Mouse (Mus musculus) adrenal gland, postnatal 4 days (tissue): ENCODE measurements around the gene Kctd13. TPM values are rescaled to one million over a fixed set of nuclear protein-coding genes. Genes with fewer than 3 reads are reported as not detected.
"Not testable (repeated sequence)": the region's sequence is repeated elsewhere in the genome, so short reads cannot be mapped to it uniquely, and the experiment has no call there.

Experiments used
- DNase-seq, 2 experiments: peaks; one replicate each; pipeline ENCODE4 v3.0.0; 2021 to 2022; ENCODE audit warnings: low spot score in 2 of 2, mixed read lengths in 2 of 2
- long read RNA-seq, 2 experiments: library from polyadenylated mRNA; stranded (forward); transcript quantifications; one replicate each; pipeline ENCODE4 v2.0.0; 2021
- total RNA-seq, 2 experiments: library from RNA; stranded (reverse); gene quantifications; 2 replicates each; pipeline ENCODE4 v1.2.3; 2021

Gene Kctd13
- 10 to 100 TPM; 27.3 to 28.5 TPM for total RNA-seq
- long read RNA-seq, experiment 1, transcript Kctd13-201 (6 exons, 1,676 nt), result major isoform, 24 of 29 reads
- long read RNA-seq, experiment 1, partial matches to known transcripts, result 3 of 29 reads
- long read RNA-seq, experiment 1, other reads (novel, unspliced or antisense), result 2 of 29 reads
- long read RNA-seq, experiment 2, transcript Kctd13-201 (6 exons, 1,676 nt), result major isoform, 63 of 74 reads
- long read RNA-seq, experiment 2, partial matches to known transcripts, result 5 of 74 reads
- long read RNA-seq, experiment 2, other reads (novel, unspliced or antisense), result 3 of 74 reads

DNA sequence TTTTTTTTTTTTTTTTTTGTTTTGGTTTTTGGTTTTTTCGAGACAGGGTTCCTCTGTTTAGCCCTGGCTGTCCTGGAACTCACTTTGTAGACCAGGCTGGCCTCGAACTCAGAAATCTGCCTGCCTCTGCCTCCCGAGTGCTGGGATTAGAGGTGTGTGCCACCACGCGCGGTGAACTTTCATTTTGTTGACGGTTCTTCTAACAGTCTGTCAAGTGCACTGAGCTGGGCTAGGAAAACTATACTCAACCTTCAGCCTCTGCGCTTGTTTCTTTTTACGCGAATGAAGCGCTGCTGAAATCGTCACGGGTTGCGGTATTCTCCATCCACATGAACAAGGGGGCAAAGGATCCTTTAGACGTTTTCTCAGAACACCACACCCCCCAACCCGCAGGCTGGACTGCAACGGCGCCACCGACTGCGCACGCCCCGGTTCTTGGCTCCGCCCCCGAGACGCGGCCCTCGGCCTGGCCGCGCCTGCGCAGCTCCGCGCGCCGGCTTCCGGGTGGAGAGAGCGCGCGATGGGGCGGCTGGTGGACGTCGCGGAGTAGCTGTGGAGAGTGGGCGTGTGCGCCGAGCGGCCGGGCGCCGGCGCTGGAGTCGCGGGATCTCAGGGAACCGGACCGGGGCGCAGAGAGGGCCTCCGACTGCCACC is at the start of gene Kctd13:
Gene Kctd13, plus strand, starts transcription at position 496 of the 654 bp plus-strand sequence.
- DNase-seq, result peak; percentile 83 to 90

DNA sequence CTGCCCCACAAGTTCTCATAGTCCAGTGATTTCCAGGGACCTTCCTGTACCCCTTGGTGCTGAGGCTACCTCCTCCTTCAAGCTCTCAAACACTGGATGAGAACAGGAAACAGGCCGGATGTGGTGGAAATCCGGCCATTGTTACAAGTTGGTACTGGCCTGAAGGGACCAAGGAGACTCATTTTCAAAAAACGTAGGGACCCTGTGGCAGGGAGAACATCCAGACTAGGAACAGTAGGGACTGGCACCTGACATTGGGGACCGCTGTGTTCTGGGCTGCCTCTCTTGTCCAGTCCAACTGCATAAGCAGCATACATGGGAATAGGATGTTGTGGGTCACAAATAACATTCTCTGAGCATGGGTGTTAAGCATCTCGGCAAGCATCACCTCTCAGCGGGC is 47.6 kb upstream of the Kctd13 start:
- DNase-seq, result no peak

DNA sequence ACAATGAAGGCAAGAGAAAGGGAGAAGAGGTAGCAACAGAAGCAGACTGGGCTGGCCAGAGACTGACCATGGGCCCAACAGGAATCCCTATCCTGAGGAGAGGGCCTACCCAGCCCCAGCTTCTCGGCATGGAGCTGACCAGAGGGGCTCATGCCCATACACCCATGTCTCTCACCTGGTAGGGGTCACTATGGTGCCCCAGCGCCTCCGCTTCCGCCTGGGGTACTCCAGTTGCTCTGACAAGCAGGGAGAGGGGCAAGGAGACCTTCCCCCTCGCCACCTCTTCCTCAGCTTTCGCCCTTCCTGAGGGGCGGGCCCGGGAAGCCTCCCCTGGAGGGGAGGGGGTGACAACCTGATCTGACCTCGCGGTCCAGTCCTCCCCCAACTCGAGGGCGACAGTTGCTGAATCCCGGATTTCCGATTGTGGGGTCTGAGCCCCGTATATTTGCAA is 44.9 kb upstream of the Kctd13 start:
- no peak for DNase-seq

DNA sequence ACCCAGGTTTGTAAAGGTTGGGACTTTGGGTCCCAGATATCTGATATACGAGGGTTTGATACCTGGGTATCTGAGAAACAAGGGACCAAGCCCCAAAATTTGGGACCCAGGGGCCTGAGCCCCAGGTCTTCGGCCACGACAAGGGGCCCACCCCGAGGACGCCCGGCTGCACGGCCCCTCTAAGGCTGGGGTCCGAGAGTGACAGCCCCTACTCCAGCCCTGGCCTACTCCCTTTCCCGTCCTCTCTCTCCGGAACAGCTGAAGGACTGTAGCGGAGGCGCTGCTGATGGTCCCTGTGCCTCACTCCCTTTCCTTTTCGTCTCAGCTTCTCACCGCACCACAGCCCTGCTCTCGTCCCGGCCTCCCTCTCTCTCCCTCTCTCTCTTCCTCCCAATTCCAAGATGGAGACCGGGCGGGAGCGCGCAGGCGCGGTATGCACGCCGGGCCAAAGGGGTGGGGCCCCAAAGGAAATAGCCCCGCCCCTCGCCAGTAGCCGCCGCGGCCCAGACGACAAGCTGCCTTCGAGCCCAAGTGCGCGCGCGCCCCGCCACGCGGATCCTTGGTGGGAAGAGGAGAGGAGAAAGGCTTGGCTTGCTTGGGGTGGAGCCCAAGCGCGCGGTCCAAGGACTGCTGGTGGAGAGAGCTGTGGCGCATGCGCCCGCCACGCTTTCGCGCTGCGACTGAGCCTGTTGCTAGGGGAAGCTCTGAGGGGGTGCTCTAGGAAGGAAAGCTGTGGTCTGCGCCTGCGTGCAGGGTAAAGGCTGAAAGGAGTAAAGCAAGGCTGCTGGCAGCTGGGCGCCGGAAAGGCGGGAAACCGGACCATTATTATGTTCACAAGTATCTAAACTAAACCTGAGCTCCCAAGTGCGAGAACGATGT is 44.2 kb upstream of the Kctd13 start, which contains the start of gene Taok2:
Gene Taok2, minus strand, starts transcription at position 418 of the 879 bp plus-strand sequence.
- DNase-seq, result peak; percentile 95 to 99

DNA sequence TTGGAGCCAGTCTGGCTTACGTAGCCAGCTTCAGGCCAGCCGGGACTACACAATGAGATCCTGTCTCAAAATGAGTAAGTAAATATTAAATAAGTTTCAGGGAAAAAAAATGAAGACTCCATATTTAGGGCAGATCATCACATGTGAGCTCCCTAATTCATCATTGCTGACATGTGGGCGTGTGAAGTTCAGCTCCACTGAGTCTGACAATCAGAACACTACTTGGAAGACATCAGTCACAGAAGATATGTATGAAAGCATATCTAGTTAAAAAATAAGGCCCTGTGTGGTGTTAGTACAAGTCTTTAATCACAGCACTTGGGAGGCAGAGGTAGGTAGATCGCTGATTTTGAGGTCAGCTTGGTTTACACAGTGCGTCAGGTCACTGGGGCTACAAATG is 41.4 kb upstream of the Kctd13 start:
- DNase-seq, result no peak

DNA sequence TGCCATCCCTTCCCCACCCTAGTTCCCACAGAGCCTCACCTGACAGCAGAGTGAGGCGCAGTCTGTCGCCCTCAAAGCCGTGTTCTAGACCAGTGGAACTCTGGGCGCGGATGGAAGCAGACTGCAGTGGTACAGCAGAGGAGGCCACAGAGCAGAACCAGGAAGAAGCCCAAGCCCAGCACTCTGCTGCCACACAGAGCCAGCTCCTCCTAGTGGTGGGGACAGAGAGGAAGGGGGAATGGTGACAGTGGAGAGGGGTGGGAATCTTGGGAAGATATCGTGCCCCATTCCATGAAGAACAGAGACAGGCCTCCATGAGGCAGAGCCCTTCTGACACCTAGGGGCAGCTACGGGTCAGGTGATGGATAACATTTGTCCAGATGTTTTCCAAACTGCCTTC is 39.8 kb upstream of the Kctd13 start:
- DNase-seq, result no peak

DNA sequence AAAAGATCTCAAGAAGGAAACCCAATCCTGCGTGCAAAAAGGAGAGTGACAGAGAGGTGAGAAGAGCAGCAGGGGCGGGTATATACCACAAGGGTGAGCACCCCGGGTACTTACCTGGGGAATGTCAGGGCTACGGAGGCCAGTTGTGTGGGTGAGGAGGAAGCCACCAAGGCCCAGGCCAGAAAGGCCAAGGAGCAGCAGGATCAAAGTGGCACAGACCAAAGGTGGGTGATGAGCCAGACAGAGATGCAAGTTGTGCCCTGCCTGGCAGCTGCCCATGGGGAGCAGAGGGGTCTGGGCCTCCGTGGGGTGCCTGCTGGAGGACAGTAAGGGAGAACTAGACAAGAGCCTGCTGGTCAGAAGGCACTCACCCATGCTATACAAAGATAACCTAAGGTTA is 31.8 kb upstream of the Kctd13 start:
- DNase-seq, result no peak

DNA sequence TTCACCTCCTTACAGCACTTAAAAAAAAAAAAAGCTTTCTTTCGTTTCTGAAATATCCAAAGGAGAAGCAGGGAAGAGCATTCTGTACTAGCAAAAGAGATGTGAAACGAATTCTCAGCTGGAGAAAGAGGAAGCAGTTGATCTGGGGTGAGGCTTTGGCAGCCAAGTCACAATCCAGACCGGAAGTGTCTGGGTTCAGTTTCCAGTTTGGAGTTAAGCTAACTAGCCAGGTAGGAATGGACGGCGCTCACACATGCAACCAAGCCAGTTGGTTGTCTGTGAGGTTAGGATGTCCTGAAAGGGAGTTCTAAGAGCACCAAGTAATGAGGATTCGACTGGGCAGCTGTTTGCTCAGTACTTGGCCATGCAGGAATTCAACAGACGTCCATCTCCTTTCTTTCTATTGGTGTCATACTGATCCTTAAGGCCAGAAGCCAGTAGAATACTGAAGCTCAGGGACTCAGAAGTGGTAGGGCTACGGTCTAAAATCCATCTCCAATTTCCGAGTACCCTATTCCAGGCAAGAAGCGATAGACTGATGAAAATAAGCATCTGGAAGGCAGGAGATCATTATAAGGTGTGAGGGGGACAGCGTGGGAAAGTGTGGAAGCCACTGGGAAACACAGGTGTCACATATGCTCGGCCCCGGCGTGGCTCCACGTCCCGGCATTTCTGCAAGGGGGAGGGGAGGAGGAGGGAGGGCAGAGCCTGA is 31.1 kb upstream of the Kctd13 start:
- DNase-seq, result no peak

DNA sequence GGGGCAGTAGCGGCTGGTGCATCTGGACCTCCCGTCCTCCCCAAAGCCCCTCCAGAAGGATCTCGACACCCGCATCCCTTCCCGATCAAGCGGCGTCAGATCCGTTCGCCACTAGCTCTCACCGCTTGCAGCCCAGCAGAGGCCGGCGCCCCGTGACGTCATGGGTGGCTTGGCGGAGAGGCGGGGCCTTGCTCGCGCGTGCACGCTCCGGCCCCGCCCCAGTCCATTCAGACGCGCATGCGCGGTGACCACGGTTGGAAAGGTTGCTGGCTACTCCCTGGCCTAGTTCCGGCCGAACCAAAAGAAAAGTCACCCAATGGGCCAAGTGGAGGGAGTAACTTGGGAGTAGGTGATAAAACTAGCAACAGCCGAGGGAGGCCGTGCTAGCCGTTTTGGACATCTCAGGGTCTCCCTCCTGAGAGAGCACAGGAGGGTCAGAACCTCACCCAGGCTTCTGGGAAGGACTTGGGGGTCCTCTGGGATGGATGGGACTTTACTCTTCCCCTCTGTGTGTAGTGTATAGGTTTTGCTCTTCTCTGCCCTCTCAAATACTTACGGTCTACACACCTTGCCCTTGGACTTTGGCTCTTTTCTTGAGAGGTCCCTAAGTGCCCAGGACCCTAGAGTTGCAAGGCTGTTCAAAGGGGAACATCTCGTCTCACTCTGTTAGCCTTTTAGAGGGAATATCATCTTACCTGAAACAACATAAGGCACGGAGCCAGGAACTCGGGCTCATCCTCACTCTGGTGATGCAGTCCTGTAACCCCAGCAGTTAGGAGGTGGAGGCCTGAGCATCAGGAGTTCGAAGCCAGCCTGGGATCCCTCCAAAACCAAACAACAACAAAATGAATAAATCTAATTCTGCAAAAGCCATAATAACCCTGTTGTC is 30.3 kb upstream of the Kctd13 start:
- DNase-seq, result peak; percentile 99

DNA sequence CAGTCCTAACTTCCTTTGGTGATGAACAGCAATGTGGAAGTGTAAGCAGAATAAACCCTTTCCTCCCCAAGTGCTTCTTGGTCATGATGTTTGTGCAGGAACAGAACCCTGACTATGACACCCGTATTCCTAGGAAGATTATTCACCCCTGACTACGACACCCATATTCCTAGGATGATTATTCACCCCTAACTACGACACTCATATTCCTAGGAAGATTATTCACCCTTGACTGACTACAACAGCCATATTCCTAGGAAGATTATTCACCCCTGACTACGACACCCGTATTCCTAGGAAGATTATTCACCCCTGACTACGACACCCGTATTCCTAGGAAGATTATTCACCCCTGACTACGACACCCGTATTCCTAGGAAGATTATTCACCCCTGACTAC is 28.9 kb upstream of the Kctd13 start:
- not testable (repeated sequence) for DNase-seq

DNA sequence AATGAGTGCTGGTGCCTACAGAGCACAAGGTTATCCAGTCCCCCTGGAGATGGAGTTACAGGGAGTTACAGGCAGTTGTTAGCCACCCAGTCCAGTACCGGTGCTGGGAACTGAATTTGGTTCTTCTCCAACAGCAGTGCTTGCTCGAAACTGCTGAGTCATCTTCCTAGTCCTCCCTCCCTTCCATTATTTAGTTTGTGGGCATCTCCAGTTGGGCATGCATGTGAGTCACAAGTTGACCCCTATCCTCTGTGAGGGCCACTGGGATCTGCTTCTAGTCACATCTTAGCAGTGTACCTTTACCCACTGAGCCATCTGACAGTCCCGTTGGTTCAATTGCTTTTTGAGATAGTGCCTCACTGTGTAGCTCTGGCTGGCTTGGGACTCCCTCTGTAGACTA is 23.1 kb upstream of the Kctd13 start:
- DNase-seq, result no peak

DNA sequence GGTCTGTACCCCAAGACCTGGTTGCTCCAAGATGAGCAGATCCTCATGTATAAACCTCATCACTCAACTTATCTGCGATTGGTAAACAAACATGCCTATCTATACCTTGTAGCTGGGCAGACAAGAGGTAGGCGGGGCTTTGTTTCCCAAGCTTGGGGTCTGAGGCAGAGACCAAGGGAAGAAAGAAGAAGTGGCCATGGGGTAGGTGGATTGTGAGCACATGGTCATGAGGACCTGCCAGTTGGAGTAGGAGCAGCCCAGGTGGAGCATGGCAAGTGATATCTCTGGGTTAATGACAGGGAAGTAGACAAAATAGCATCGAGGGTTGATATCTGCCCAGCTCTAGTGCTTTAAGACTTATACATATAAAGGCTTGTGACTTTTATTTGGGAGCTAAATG is 13.8 kb upstream of the Kctd13 start:
- DNase-seq, result no peak

DNA sequence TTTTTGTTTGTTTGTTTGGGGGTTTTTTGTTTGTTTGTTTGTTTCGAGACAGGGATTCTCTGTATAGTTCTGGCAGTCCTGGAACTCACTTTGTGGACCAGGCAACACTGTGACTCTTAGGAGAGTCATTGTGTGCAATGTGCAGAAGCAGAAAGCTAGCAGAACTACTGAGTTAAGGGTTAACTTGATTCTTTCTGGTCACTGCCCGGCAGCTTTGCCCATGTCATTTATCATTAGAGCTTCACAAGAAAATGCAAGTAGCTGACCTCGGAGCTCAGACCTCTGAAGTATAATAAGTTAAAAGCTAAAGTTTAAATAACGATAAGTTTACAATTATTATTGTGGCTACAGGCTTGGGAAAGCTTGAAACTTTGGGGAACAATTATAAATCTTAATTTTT is 10.3 kb upstream of the Kctd13 start:
- not testable (repeated sequence) for DNase-seq

DNA sequence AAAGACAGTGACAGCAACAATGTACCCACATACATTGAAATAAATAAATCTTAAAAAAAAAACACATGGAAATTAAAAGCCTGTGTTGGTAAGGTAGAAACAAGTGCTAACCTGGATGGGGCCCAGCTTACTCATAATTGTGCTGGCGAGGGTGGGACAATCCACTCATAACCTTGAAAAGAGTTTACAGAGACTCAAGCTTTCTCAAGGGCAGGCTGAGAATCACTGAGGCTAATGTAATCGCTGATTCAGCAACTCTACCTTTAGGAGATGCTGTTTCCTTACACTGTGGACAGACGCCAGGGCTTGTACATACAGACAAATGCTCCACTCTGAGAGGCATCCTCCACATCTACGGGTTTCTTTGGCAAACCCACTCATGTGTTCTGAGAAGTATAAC is 8.7 kb upstream of the Kctd13 start:
- DNase-seq, result no peak

DNA sequence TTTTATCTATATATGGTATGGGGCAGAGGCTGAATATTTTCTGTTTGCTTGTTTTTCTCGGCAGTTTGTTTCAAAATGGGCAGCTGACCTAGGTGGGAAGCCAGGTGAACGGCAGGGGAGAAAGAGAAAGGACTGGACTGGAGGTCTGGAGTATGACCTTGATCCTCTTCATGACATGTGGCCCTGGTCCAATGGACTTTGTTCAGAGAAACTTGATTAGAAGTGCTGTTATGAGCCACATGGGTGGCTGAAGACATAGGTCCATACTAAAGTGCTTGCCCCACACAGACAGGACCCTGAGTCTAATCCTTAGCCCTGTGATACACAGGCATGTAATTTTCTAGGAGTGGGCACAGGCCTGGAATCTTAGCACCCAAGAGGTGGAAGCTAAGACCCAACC is 7.1 kb upstream of the Kctd13 start:
- no peak for DNase-seq

DNA sequence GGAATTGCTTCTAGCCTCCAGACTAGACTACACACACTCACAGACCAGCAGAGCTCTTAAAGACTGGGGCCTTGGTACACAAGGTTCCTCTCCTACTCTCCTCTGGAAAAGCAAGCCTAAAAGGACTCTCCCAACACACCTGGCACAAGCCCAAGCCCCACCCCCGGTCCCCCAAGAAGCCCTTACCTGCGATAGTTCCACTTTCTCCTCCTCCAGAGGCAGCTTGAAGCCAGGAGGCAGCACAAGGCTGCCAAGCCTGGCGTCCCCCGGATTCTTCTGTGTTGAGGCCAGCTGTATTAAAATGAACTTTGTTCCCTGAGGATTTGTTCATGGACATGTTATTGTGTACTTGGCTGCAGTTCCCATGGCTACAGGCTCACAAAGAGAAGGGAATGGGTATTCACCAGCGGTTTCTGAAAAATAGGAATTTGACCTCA is 6.0 kb upstream of the Kctd13 start, which contains the start of gene Tmem219:
Gene Tmem219, minus strand, starts transcription at position 294 of the 437 bp plus-strand sequence.
- no peak for DNase-seq

DNA sequence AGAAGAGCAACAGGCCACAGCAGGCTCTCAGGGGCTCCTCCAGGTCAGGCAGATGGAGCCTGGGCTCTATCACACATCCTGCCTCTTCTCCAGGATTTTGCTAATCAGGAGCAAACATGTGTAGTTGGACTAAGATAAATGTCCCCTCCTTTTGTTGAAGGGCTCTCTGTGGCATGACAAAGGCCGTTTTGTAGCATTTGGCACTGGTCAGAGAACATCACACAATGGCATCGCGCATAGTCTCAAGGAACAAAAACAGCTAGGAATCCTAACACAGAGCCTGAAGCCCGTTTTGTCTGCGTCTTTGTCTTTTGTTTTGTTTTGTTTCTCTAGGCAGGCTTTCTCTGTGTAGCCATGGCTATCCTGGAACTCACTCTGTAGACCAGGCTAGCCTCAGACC is 4.7 kb upstream of the Kctd13 start:
- no peak for DNase-seq

DNA sequence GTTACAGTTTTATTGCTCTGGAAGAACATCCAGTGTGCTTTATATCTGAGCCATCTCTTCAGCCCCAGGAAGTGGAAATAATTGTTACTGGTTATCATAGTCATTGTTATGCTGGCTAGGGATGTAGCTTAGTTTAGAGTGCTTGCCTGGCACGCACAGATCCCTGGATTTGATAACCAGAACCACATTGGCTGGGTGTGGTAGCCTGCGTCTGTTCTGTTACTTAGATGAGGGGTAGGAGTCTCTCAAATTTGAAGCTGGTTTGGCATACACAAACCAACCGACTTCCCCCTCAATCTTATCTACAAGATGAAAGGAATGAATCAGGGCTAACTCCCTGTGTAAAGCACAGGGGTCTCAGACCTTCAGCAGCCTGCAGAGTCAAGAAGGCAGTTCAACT is 2.4 kb upstream of the Kctd13 start:
- no peak for DNase-seq

DNA sequence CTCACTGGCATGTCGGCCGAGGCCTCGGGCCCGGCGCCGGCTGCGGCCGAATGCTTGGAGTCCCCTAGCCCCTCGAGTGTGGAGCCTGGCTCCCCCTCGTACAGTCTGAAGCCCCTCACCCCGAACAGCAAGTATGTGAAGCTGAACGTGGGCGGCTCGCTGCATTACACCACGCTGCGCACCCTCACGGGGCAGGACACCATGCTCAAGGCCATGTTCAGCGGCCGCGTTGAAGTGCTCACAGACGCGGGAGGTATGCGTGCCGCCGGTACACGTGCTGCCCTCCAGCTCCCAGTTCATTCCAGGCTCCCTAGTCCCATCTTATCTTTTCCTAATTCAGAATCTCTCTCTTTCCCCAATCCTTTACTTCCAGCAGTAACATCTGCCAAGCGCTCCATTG is 367 bp downstream of the Kctd13 start:
- DNase-seq, result no peak

DNA sequence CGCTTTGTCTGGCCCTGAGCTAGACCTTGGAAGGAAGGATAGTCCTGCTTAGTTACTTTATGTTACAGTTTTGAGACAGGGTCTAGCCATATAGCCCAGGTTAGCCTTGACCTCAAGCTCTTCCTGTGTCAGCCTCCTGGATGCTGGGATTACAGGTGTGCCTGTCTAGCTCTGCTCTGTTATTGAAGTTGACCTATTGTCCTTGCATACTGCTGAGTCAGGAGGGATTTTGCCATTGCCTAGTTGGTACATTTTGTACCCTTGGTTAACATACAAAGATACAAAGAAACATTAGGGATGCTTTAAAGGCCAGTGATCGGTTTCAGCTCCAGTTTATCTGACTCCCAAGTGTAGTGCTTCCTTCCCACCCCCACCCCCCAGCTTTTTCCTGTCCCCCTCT is 4.0 kb downstream of the Kctd13 start:
- DNase-seq, result no peak
